Comparison of ENCODE assay signal across 20 mouse cellular contexts in genomic region chr2:27459735-27460134, GRCm38 (mm10). TPM values are rescaled to one million over a fixed set of nuclear protein-coding genes. Genes with fewer than 3 reads are reported as not detected.
A peak's percentile ranks its signal among the peaks of the same experiment; 100 is the strongest.
DNase-seq lines count a peak whose midpoint lies in the region; TF ChIP-seq lines count a peak whose summit lies in the region.
"Had no signal": no experiment of that assay in that cellular context is flagged by ENCODE, and none has a peak within 500 bp of the region (broad histone marks: within the 10 kb centered on the region; RNA-seq: fewer than 3 reads in every experiment).

No protein-coding gene starts in this region.

- H3K36me3 ChIP-seq in E14TG2a.4 (ENCODE audit: insufficient read depth, low read length) (peaks cover 99% of the 10 kb centered on the region), myocyte (ENCODE audit: control insufficient read depth, insufficient read depth) (peaks cover 21% of the 10 kb centered on the region)

- H3K79me2 ChIP-seq in myocyte (ENCODE audit: control insufficient read depth, insufficient read depth): peaks cover 11% of the 10 kb centered on the region

- H3K27me3 ChIP-seq in E14TG2a.4 (ENCODE audit: insufficient read depth, low read length) (no peaks in the 10 kb centered on the region), myocyte (ENCODE audit: control insufficient read depth, insufficient read depth, insufficient read length) (no peaks in the 10 kb centered on the region)
- H3K27me3 ChIP-seq: CH12.LX; embryonic facial prominence, embryonic 13.5 days; embryonic facial prominence, embryonic 15.5 days; forebrain, embryonic 12.5 days had no signal

- H3K9me3 ChIP-seq in E14TG2a.4 (ENCODE audit: low read length): no peaks in the 10 kb centered on the region
- H3K9me3 ChIP-seq: embryonic facial prominence, embryonic 13.5 days; embryonic facial prominence, embryonic 15.5 days; forebrain, embryonic 10.5 days; forebrain, embryonic 12.5 days had no signal

- DNase-seq in adrenal gland, postnatal 14 days: peak; percentile 6
- no peak for DNase-seq in adrenal gland, adult 18-20 months (ENCODE audit: low spot score in 2 of 2)
- no peak for DNase-seq in lung, adult 18-20 months
- DNase-seq: adrenal gland, adult 8-10 months; adrenal gland, postnatal 25 days; B cell, adult 2 months; cerebellum, adult 11-12 months; cerebellum, adult 2 months; cerebellum, adult 9-11 months; cerebellum, postnatal 14 days; cerebellum, postnatal 36 days; embryo, embryonic 11 days had no signal

- H3ac ChIP-seq in myocyte (ENCODE audit: control insufficient read depth, insufficient read length): no peak overlapping the region

- TF ChIP-seq POLR2A in myocyte (IDR thresholded peaks at IDR 0.05; ENCODE audit: insufficient read length, low read depth): no peak

- no peak for TF ChIP-seq CTCF in E14TG2a.4 (conservative IDR thresholded peaks at IDR 0.05; ENCODE audit: low read length)

- H3K4me3 ChIP-seq in E14TG2a.4 (replicated peaks; ENCODE audit: low read length) (0 out of 2 replicates have a peak overlapping the region, but pooled peaks have one; percentile 1), myocyte (no peak overlapping the region)
- H3K4me3 ChIP-seq: embryonic facial prominence, embryonic 13.5 days; embryonic facial prominence, embryonic 15.5 days; erythroblast, embryonic 14.5 days; forebrain, embryonic 10.5 days; forebrain, embryonic 12.5 days had no signal

- H3K4me2 ChIP-seq in myocyte (ENCODE audit: low read depth): no peak overlapping the region
- H3K4me2 ChIP-seq: embryonic facial prominence, embryonic 13.5 days; embryonic facial prominence, embryonic 15.5 days; forebrain, embryonic 12.5 days had no signal

- H3K4me1 ChIP-seq in E14TG2a.4 (replicated peaks; ENCODE audit: low read depth, low read length): peaks cover 80% of the 10 kb centered on the region
- H3K4me1 ChIP-seq: embryonic facial prominence, embryonic 13.5 days; embryonic facial prominence, embryonic 15.5 days; forebrain, embryonic 10.5 days; forebrain, embryonic 12.5 days had no signal

TF ChIP-seq in myocyte, 11 proteins besides CTCF, POLR2A, EP300 and RAD21:
- no peak for TF ChIP-seq E2F4 (IDR thresholded peaks at IDR 0.05; ENCODE audit: insufficient read depth)
- TF ChIP-seq MYOD1 (IDR thresholded peaks at IDR 0.05; ENCODE audit: control insufficient read depth in 1 of 3, insufficient read length in 2 of 3, low read depth in 2 of 3): peak in 2 of 3 experiments; percentile 68 to 84
- peak; percentile 43 for TF ChIP-seq TCF3 (IDR thresholded peaks at IDR 0.05; ENCODE audit: insufficient read length, low read depth)
- TF ChIP-seq MYOG (IDR thresholded peaks at IDR 0.05; ENCODE audit: control insufficient read depth in 1 of 3, insufficient read depth in 1 of 3, insufficient read length in 2 of 3, low read depth in 2 of 3): peak in 2 of 3 experiments; percentile 70 to 91
- TF ChIP-seq REST (IDR thresholded peaks at IDR 0.05; ENCODE audit: insufficient read depth, insufficient read length): no peak

RNA-seq across cellular contexts. Expression of gene Brd3os, which starts 17.6 kb away (rescaled TPM):
- total RNA-seq in adrenal gland, postnatal 14 days (2021): 5.0 and 7.9 TPM in 2 replicates
- total RNA-seq in adrenal gland, adult 18-20 months (2021): 1 to 10 TPM; 6.5 to 8.2 TPM
- polyA plus RNA-seq in myocyte (2012; fragmentation: generic; extraction: Trizol): 28.7 TPM
- polyA plus RNA-seq: erythroblast, embryonic 14.5 days had no signal

RNA-seq across cellular contexts. Expression of gene Vav2, which starts 32.9 kb away (rescaled TPM):
- 21.7 and 28.3 TPM in 2 replicates for total RNA-seq in adrenal gland, postnatal 14 days (2021)
- 10 to 100 TPM; 24.5 to 25.2 TPM for total RNA-seq in adrenal gland, adult 18-20 months (2021)
- 14.1 TPM for polyA plus RNA-seq in myocyte (2012; fragmentation: generic; extraction: Trizol)

RNA-seq across cellular contexts. Expression of gene Brd3, which starts 47.7 kb away (rescaled TPM):
- total RNA-seq in adrenal gland, postnatal 14 days (2021): 79.8 and 92.0 TPM in 2 replicates
- 10 to 100 TPM; 42.0 to 73.4 TPM for total RNA-seq in adrenal gland, adult 18-20 months (2021)
- 26.8 TPM for polyA plus RNA-seq in myocyte (2012; fragmentation: generic; extraction: Trizol)

RNA-seq across cellular contexts. Expression of gene Wdr5, which starts 55.2 kb away (rescaled TPM):
- 32.7 and 39.0 TPM in 2 replicates for total RNA-seq in adrenal gland, postnatal 14 days (2021)
- 10 to 100 TPM; 29.6 to 33.1 TPM for total RNA-seq in adrenal gland, adult 18-20 months (2021)
- 34.8 TPM for polyA plus RNA-seq in myocyte (2012; fragmentation: generic; extraction: Trizol)
